Mouse (Mus musculus): ENCODE measurements around the gene Lhfpl2.

The Lhfpl2 gene

DNA sequence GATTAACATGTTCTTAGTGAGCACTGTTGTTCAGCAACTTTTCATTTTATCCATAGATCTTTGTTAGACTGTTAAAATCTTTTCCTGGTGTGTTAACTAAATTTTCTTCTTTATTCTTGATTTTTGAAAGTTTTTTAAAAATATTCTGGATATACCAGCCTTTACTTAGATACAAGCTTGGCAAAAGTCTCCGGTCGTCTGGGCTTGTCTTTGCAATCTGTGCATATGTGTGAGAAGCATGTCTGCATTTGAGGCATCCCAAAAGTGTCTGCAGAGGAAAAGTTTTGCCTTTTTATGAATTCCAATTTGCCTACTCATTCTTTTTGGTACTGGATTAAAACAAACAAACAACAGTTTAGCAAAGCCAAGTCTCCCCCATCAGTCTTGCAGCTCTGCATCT is 154.6 kb downstream of the Lhfpl2 start:
- no peak for DNase-seq (ENCODE audit: low spot score in 2 of 2)

DNA sequence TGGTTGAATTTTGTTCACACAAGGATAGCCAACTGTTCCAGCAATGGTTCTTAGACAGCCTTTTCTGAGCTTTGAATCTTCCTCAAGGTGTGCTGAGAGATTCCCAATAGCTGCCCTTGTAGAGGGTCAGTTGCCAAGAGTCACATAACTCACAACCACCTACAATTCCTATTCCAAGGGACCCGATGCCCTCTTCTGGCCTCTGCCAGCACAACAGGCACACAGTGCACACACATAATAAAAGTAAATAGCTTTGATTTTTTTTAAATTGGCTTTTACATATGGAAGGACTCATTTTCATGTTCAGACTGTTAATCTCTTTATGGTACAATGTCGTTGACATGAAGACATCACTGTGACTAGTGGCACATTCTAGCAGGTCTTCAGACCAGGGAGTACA is 155.1 kb downstream of the Lhfpl2 start:
- no peak for DNase-seq (ENCODE audit: low spot score in 2 of 2)

DNA sequence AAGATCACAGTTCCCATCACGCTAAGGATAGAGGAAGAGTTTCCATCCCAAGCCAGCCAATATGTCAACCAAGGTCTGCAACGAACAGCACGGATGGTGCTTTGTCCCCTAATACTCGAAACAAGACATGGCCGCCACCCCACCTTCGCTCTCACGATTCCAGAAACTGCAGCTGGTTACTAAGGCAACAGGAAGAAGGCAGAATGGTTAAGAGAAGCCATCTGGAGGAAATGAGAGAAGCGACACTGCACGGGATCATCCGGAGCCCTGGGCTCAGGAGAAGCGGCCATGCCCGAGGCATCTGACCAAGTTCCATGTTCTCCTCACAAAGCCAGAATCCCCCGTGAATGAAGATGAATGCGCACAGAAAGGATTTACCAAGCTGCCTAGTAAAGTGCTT is 166.0 kb downstream of the Lhfpl2 start:
- peak; percentile 33 to 41 for DNase-seq (ENCODE audit: low spot score in 2 of 2)

DNA sequence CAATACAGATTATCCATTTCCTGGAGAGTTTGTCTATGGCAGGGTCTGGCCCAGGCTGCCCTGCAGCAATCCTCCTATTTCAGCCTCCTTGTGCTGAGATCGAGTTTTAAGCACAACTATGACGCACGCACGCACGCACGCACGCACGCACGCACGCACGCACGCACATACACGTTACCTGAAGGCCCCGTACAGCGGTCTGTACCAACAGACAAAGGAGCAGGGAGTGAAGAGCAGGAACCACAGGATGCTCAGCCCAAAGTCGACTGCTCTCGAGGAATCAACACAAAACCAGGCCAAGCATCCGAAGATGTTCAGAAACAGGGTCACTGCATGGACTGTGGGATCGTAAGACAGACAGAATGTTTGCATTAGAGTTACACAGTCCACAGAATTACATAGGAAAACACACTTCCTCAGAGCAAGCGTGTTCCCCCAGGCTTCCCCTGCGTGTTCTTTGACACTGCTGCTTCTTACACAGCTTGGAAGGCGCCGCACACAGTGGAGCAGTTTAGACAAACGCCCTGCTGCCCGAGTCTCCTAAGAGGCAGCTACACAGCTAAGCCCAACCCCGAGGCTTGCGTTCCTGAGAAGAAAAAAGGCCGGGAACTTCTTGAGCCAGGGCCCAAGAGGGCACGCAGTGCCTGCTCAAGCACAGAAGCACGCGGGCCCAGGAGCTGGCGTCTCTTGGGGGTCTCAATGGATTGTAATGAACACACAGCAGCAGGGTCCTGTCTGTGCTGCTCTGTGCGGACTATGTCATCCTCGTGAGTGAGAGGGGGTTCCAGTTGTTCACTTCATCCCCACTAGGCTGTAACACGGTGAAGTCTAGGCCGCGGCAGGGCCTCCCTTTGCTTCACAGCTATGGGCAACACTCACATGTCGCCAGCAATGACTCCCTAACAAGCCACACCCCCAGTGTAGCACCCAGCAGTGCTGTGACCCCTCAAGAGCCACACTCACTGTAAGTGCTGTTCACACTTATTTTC is 167.4 kb downstream of the Lhfpl2 start:
- no peak for DNase-seq (ENCODE audit: low spot score in 2 of 2)

DNA sequence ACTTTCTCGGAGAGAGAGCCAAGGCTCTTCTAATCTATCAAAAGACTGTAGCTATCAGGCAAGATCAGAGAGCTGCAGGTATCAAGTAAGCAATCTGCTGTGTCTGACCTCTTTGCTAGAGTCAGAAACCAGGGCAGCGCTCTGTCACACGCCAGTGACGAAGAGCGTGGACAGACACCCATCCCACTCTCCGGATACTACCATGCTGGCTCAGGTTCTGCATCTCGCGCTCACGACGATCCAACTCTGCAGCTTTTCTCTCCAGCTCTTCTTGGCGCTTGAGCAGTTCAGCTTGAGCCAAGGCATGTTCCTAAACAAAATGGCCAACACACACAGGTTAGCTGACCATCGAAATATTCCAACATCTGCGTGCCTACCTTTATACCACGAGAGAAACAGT is 174.3 kb downstream of the Lhfpl2 start:
- no peak for DNase-seq (ENCODE audit: low spot score in 2 of 2)

DNA sequence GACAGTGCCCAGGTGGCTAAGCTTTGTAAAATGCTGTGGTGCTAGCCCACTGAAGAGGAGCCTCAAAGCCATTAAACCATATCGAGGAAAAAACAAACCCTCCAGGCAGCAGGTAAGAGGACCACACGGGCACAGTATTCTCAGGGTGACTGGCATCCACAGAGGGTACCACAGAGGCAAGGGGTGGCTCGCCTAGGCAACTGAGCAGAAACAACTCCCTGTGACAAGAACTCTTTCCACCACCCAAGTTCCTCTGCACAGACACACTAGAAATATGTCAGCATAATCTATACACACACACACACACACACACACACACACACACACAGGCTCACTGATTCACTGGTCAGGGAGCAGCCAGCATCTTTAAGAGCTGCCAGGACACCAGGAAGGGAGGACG is 181.9 kb downstream of the Lhfpl2 start:
- DNase-seq (ENCODE audit: low spot score in 2 of 2), result no peak

DNA sequence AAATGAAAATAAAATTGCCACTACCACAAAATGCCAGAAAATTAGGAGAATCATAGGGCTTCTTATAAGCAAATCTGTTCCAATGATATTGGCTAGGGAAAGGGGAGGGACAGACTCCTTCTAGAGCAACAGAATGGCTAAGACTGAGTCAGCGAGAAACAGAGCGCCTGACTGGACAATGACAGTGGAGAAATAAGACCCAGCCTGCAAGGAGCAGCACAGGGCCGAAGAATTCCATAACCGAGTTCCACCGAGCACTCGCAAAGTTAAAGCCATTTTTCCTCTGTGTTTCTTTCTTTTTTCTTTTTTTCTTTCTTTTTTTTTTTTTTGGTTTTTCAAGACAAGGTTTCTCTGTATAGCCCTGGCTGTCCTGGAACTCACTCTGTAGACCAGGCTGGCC is 182.5 kb downstream of the Lhfpl2 start:
- no peak for DNase-seq (ENCODE audit: low spot score in 2 of 2)

DNA sequence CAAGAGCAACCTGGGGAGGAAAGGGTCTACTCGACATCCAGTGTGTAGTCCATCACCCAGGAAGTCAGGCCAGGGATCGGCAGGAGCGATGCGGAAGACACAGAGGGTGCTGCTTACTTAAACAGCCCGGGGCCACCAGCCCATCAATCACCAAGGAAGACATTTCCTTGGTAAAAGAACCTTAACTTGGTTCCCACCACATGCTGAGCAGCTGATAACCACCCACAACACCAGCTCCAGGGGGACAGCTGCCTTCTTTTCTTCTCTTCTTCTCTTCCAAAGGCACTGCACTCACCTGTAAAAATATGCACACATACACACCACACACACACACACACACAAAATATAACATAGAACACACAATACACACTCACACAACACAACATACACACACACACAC is 183.3 kb downstream of the Lhfpl2 start:
- no peak for DNase-seq (ENCODE audit: low spot score in 2 of 2)

DNA sequence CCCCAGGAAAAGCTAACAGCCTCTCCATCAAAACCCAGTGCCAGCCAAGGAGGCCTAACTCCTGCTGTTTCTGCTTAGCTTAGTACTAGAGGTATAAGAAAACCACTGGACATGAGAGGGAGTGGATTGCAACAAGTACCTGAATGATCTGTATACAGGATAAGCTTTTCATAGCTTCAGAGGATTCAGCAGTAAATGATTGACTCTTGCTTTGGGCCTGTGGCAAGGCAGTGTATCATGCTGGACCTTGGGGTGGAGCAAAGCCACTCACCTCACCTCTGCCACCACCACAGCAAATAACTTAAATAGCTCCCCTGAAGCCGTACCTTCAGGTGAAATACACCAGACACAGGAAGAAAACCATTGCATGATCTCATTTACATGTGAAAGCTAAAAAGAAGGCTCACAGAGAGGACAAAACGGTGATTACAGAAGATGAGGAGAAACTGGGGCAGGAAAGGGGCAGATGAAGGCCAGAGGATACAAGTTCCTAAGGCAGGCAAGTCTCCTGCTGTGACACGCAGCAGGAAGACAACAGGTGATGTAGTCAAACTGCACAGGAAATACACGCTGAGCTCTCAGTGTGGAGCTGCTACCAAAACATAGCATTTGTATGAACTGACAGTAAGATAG is 184.4 kb downstream of the Lhfpl2 start:
- DNase-seq (ENCODE audit: low spot score in 2 of 2), result no peak

DNA sequence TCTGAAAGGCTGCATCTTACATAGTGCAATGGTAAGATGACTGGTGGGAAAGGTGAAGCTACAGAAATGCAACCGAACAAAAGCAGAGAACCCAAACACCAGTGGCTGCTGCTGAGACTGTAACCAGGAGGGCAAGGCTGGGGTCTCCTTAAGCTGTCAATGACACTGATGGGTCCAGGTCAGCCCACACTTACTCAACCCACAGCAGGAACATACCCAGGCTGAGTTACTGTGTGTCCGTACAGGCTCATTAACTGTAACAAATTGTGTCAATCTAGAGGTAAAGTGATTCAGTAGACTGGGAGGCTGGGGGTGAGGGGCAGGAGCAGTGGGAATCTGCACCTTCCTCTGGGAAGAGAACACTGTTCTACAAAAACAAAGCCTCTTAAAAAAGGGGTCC is 185.3 kb downstream of the Lhfpl2 start:
- no peak for DNase-seq (ENCODE audit: low spot score in 2 of 2)

All from right cerebral cortex, adult 2 months (tissue).